Mouse (Mus musculus) cerebellum, adult 11 months (tissue): ENCODE data around the gene Fig4.

Source experiments
- DNase-seq: peaks from one replicate; pipeline ENCODE4 v3.0.0; 2022

The Fig4 gene

GRCm38 (mm10) chr10:41302689-41303431 is at the start of gene Fig4:
Gene Fig4, minus strand, starts transcription at chr10:41303260.
- DNase-seq, result peak; percentile 84

GRCm38 (mm10) chr10:41341346-41341745 is 38.3 kb upstream of the Fig4 start:
- no peak for DNase-seq

DNA sequence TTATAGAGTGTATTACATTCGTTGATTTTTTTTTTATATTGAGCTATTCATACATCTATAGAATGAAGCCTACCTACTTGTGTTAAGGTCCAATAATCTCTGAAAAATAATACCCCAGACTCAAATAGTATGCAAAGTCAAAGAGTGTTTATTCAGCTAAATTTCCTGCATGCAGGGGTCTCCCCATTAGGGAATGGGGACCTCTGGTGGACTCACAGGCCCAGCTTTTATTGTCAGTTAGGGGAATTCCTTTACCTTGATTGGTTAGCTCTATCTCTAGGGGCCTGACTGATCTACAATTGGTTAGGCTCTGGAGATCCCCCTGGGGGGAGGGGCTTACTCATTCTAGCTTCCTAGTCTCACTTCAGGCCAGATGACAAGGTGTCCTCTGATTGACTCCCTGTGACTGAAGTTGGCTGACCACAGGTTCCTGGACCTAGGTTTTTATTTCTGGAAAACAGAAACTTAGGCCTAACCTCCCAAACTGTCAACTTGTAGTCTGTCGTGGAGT is 29.5 kb upstream of the Fig4 start:
- no peak for DNase-seq

DNA sequence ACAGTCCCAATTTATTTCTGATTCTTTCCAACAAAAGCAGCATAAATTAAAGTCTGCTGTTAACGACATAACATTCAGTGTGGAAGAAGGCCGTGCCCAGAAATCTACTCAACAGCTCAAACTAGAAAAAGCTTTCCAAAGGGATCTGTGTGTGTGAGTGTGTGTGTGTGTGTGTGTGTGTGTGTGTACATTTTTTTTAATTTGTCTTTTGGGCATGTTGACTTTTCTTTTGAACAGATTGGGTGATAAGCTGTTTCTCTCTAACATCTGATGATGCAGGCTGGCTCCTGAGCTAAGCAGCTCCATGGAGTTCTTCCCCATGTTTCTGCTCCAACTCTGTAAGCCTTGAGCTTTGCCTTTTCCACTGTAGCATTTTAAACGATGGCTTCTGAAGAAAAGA is 12.8 kb upstream of the Fig4 start:
- no peak for DNase-seq

DNA sequence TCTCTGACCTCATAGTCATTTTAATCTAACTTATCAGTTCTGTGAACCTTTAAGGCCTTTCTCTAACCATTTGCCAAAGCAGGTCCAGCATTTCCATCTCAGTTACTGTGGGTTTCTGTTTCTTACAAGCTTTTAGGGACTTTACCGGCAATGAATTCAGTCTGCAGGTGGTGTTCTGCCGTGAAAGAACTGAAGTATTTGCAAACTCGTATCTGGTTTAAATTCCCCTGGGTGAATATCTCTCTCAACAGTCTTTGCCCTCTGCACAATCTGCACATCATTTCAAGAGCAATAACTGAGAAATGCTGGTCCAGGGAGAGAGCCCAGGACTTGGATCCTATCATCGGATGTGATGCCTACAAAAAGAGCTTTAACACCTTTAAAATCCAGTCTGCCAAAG is 5.1 kb upstream of the Fig4 start:
- DNase-seq, result no peak

DNA sequence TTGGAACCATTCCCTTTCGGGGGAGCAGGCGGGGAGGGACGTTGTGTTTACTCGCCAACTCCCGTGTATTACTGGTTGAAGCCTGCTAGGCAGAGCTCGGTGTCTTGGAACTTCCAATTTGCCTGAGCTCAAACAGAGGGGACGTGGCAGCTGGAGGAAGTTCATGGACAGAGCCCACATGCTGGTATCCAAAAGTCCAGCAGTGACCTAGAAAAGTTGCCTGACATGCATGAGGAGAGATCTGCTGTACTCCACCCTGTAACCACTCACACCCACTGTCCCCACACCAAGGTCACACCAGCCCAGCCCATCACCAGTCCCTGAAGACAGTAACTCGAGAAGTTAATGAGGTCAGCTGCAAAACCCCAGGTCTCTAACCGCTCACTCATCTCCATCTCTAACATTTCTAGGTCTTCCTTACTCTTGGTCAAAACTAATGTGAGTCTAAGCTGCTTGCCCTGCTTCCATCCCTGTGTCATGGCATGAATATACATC is 1.9 kb upstream of the Fig4 start:
- no peak for DNase-seq

DNA sequence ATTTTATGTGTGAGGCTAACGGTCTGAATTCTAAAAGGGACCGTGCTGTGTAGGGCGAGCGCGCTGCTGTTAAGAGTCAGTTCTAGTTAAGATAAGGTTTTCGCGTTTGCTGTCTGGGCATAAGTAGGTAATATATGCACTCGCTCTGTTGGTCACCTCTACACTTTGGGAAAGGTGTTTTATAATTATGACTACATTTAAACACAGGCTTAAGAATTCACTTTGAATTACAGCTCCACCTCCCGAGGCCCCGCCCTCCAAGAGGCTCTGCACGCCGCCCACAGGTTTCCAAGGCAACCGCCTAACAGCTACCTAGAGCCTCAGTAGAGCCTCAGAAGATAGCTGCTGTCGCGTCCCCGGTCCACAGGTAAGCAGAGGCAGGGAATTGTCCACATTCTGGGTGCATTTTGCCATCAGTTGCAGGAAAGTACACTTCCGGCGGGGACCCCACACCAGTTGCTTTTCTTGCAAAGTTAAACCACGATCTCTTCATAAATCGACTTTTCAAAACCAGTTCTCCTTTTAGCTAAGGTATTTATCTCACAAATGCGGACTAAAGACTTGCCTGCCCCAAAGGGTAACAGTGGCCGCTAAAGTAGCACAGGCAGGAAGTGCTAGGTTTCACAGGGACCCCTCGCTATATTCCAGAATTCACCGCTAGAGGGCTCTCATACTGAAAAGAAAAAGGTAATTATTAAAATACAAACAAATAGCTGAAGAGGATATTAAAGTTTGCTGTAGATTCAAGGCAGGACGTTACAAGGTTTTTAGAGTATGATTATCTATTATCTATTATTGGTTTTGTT is 782 bp upstream of the Fig4 start, which contains the start of gene Ak9:
Ak9 (plus strand) TSS at position 342 of the 806 bp plus-strand sequence.
- peak; percentile 81 for DNase-seq

GRCm38 (mm10) chr10:41300161-41300560 is 2.9 kb downstream of the Fig4 start:
- DNase-seq, result no peak

DNA sequence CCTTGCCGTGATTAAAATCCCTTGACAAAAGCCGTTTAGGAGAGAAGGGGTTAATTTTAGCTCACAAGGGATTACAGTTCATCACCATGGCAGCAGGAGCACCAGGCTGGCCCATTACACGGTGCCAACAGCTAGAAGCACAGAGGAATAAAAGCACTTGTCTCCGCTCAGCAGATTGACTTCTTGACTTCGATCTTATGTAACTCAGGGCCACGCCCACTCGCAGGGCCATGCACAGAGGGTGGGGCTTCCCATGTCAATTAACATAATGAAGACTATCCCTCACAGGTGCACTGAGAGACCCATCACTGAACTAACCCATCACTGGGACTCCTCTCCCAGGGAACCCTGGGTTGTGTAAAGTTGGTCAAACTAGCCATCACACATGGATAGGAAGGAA is 7.9 kb downstream of the Fig4 start:
- DNase-seq, result peak; percentile 72

- DNase-seq, result peak; percentile 24
These were observed 8.3 kb downstream of the Fig4 start for GRCm38 (mm10) chr10:41294734-41295133.

DNA sequence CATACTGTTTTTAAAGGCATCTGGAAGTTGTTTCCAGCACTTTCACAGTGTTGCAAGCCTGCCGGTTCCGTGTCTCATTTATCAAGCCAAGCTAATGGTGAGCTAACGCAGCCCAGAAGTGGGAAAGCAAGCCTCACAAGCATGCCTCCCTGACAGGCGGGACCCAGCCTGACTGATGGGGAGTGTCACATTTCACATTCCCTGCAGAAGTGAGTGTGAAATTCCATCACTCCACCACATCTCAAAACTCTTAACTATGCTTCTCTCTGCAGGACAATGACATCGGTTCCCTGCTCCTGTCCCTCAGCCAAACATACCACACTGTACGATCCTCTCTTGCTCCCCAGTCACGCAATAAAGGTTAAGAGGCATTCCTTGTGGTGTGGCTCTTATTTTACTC is 10.0 kb downstream of the Fig4 start:
- DNase-seq, result no peak

GRCm38 (mm10) chr10:41291021-41291420 is 12.0 kb downstream of the Fig4 start:
- no peak for DNase-seq

- peak; percentile 75 for DNase-seq
These were observed 14.2 kb downstream of the Fig4 start for GRCm38 (mm10) chr10:41288771-41289415.

- no peak for DNase-seq
These were observed 15.0 kb downstream of the Fig4 start for GRCm38 (mm10) chr10:41288074-41288473.

DNA sequence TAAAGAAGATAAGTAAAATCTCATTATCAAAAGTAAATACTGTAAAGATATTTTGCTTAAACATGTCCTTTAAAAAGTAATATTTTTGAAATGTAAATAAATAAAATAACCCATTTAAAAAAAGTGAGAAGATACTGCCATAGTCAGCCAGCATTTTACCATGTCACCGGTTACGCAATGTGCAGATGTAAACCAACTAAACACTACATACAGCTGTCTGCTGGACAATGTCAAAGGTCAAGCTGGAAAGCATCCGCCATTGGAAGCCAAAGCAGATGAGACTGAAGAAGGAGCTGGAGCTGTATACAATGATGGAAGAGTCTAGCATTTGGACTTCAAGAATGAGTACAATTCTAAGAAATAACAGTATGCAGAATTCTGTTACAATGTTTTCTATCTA is 15.4 kb downstream of the Fig4 start:
- DNase-seq, result no peak

DNA sequence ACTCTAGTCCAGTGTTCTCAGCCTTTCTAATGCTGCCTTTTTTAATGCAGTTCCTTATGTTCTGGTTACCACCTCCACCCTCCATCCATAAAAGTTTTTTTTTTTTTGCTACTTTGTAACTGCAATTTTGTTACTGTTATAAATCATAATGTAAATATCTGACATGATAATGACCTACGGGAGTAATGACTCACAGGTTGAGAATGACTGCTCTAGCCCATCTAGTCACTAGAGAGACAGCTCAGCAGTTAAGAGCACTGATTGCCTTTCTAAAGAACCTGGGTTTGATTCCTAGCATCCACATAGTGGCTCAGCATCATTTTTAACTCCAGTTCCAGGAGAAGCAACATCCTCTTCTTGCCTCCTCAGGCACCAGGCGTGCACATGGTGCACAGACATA is 21.0 kb downstream of the Fig4 start:
- no peak for DNase-seq

DNA sequence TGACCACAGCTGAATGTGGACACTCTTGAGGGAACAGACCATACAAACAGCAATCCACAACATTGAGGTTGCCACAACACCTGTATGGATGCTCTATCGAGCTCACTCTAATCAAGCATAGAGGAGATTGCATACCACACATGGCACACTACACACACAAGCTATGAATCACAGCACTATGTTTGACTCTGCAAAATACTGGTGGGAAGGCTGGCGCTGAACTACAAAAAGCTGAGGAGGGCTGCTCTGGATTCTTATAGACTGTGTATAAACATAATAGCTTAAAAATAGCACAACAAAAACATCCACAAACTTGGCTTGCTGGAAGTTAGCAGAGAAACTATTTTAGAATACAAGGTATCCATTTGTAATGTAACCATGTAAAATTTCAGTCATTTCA is 22.3 kb downstream of the Fig4 start:
- no peak for DNase-seq

GRCm38 (mm10) chr10:41280177-41280576 is 22.9 kb downstream of the Fig4 start:
- no peak for DNase-seq

GRCm38 (mm10) chr10:41278808-41279207 is 24.3 kb downstream of the Fig4 start:
- no peak for DNase-seq

GRCm38 (mm10) chr10:41274871-41275270 is 28.2 kb downstream of the Fig4 start:
- DNase-seq, result no peak

DNA sequence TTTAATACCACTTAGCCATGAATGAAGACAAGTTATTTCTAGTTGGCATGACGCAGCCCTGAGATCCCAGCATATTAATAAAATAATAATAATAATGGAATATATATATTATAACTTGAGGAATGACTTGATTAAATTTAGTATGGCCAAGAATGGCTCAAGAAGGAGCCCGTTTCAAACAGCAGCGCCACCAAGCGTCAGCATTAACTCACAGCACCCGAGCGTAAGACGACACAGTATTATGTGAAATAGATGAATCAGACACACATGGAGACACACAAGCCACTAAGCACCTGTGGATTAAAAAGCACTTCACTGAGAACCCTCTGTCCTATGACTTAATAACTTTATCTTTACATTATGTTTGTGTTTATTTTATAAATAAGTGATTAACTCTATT is 31.2 kb downstream of the Fig4 start:
- DNase-seq, result no peak

GRCm38 (mm10) chr10:41261889-41262288 is 41.2 kb downstream of the Fig4 start:
- DNase-seq, result no peak

GRCm38 (mm10) chr10:41261218-41261617 is 41.8 kb downstream of the Fig4 start:
- no peak for DNase-seq
